Mouse (Mus musculus) lung, embryonic 16.5 days (tissue): ENCODE results near the gene Cdk6. TPM values are rescaled to one million over a fixed set of nuclear protein-coding genes. Genes with fewer than 3 reads are reported as not detected.

Experiments
- ATAC-seq: fragments of 200-750 bp; cut with Nextera tagmentation; 2 replicates; pipeline ENCODE4 v1.8.0; 2017; ENCODE audit warnings: low read depth, mild to moderate bottlenecking, moderate library complexity
- H3K27ac ChIP-seq: fragments of 300-500 bp; sonication (generic); 2 replicates; pipeline ENCODE4 v1.5.1; 2014; ENCODE audit warnings: mild to moderate bottlenecking, control low read depth, low read length
- H3K27me3 ChIP-seq: fragments of 300-500 bp; sonication (generic); 2 replicates; pipeline ENCODE4 v1.6.1; 2014; ENCODE audit warnings: low read depth, low read length, mixed read lengths; ENCODE audit not compliant: control insufficient read depth, insufficient read depth
- H3K36me3 ChIP-seq: fragments of 300-500 bp; sonication (generic); 2 replicates; pipeline ENCODE4 v1.6.1; 2014; ENCODE audit warnings: low read length; ENCODE audit not compliant: control insufficient read depth, insufficient read depth
- H3K4me1 ChIP-seq: fragments of 300-500 bp; sonication (generic); replicated peaks from 2 replicates; pipeline ENCODE4 v1.6.1; 2014; ENCODE audit warnings: low read length, mixed read lengths; ENCODE audit not compliant: control insufficient read depth, insufficient read depth
- H3K4me2 ChIP-seq: fragments of 300-500 bp; sonication (generic); 2 replicates; pipeline ENCODE4 v1.6.1; 2014; ENCODE audit warnings: low read depth, low read length, control low read depth
- H3K4me3 ChIP-seq: fragments of 300-500 bp; sonication (generic); 2 replicates; pipeline ENCODE4 v1.5.1; 2014; ENCODE audit warnings: mild to moderate bottlenecking, low read length, control low read depth
- H3K9ac ChIP-seq: fragments of 300-500 bp; sonication (generic); 2 replicates; pipeline ENCODE4 v1.6.1; 2014; ENCODE audit warnings: low read length, control low read depth
- H3K9me3 ChIP-seq: fragments of 300-500 bp; sonication (generic); 2 replicates; pipeline ENCODE4 v1.6.1; 2016; ENCODE audit warnings: low read length; ENCODE audit not compliant: control insufficient read depth
- WGBS: fragments of 180-500 bp; shearing (Covaris S2); extraction: QIAGEN DNeasy Blood & Tissue Kit; methylation state at CpG from one replicate; pipeline ENCODE4 v1.1.7; 2014; 5-methylcytosine and 5-hydroxymethylcytosine counted together
- polyA plus RNA-seq: library from polyadenylated mRNA; unstranded; fragments of >200 nt; fragmentation: Nextera tagmentation; extraction: Ambion mirVana; gene quantifications from 2 replicates; pipeline ENCODE4 v1.2.1, GENCODE M21; 2015

Cdk6 gene
- polyA plus RNA-seq, 1 experiment from 2014 or later = 33.7 TPM

GRCm38 (mm10) chr5:3574825-3575224 lies 233.5 kb downstream of the Cdk6 start:
- Histone ChIP-seq H3K4me1 (no peaks in the 10 kb centered on the region), H3K4me3 (no peak overlapping the region), H3K27ac (no peak overlapping the region), H3K4me2 (no peak overlapping the region), H3K36me3 (peaks cover 71% of the 10 kb centered on the region), H3K9ac (no peak overlapping the region), H3K27me3 (no peaks in the 10 kb centered on the region), H3K9me3 (peaks cover 5% of the 10 kb centered on the region)
- no peak for ATAC-seq
- 90% methylated on average over 2 of the region's 2 CpGs for WGBS

GRCm38 (mm10) chr5:3577939-3578338 lies 236.7 kb downstream of the Cdk6 start:
- H3K36me3 ChIP-seq = peaks cover 53% of the 10 kb centered on the region
- no peaks in the 10 kb centered on the region for H3K4me1 ChIP-seq
- no peak overlapping the region for H3K27ac ChIP-seq
- H3K9ac ChIP-seq = no peak overlapping the region
- no peaks in the 10 kb centered on the region for H3K27me3 ChIP-seq
- peaks cover 5% of the 10 kb centered on the region for H3K9me3 ChIP-seq
- no peak overlapping the region for H3K4me3 ChIP-seq
- no peak overlapping the region for H3K4me2 ChIP-seq
- no peak for ATAC-seq
- 87% methylated on average over 2 of the region's 2 CpGs for WGBS

GRCm38 (mm10) chr5:3579066-3579465 lies 237.8 kb downstream of the Cdk6 start:
- WGBS = 93% methylated on average over 7 of the region's 7 CpGs
- no peaks in the 10 kb centered on the region for H3K4me1 ChIP-seq
- no peak for ATAC-seq
- H3K27me3 ChIP-seq = no peaks in the 10 kb centered on the region
- H3K9me3 ChIP-seq = peaks cover 5% of the 10 kb centered on the region
- no peak overlapping the region for H3K4me3 ChIP-seq
- no peak overlapping the region for H3K27ac ChIP-seq
- no peak overlapping the region for H3K9ac ChIP-seq
- no peak overlapping the region for H3K4me2 ChIP-seq
- peaks cover 50% of the 10 kb centered on the region for H3K36me3 ChIP-seq

Other genes starting within 250 kb of the Cdk6 start
- 25.7 and 31.6 TPM in 2 replicates for gene Fam133b, start 202.3 kb downstream of the Cdk6 start, polyA plus RNA-seq
- gene 1700109H08Rik, start 230.1 kb downstream of the Cdk6 start, polyA plus RNA-seq = 2.5 and 3.1 TPM in 2 replicates